Mouse (Mus musculus): ENCODE results near the gene Setd4.

- TF ChIP-seq POLR2A (IDR thresholded peaks at IDR 0.05; ENCODE audit: low read depth, low read length), result no peak
- TF ChIP-seq CTCF (IDR thresholded peaks at IDR 0.05; ENCODE audit: borderline replicate concordance, insufficient read depth, low read length), result no peak
Measured at GRCm38 (mm10) chr16:93574521-93575191, 29.2 kb downstream of the Setd4 start.
